Mouse (Mus musculus) embryonic facial prominence, embryonic 12.5 days (tissue): ENCODE results near the gene Fam189a2. TPM values are rescaled to one million over a fixed set of nuclear protein-coding genes. Genes with fewer than 3 reads are reported as not detected.

Source experiments
- ATAC-seq: fragments of 200-750 bp; cut with Nextera tagmentation; 2 replicates; pipeline ENCODE4 v1.8.0; 2017; ENCODE audit not compliant: insufficient number of reproducible peaks, insufficient read depth, low FRiP score, low TSS enrichment
- H3K27ac ChIP-seq: fragments of 300-500 bp; sonication (generic); 2 replicates; pipeline ENCODE4 v1.5.1; 2016; ENCODE audit warnings: mild to moderate bottlenecking
- H3K27me3 ChIP-seq: fragments of 300-500 bp; sonication (generic); 2 replicates; pipeline ENCODE4 v1.6.1; 2016; ENCODE audit warnings: mild to moderate bottlenecking, moderate library complexity
- H3K36me3 ChIP-seq: fragments of 300-500 bp; sonication (generic); 2 replicates; pipeline ENCODE4 v1.6.1; 2016; ENCODE audit warnings: mild to moderate bottlenecking
- H3K4me1 ChIP-seq: fragments of 300-500 bp; sonication (generic); 2 replicates; pipeline ENCODE4 v1.6.1; 2016
- H3K4me2 ChIP-seq: fragments of 300-500 bp; sonication (generic); replicated peaks from 2 replicates; pipeline ENCODE4 v1.6.1; 2016; ENCODE audit warnings: mild to moderate bottlenecking, moderate library complexity
- H3K4me3 ChIP-seq: fragments of 300-500 bp; sonication (generic); 2 replicates; pipeline ENCODE4 v1.5.1; 2016; ENCODE audit warnings: mild to moderate bottlenecking
- H3K9ac ChIP-seq: fragments of 300-500 bp; sonication (generic); 2 replicates; pipeline ENCODE4 v1.6.1; 2016; ENCODE audit warnings: mild to moderate bottlenecking, moderate library complexity
- H3K9me3 ChIP-seq: fragments of 300-500 bp; sonication (generic); 2 replicates; pipeline ENCODE4 v1.6.1; 2016; ENCODE audit warnings: mild to moderate bottlenecking, moderate library complexity
- WGBS: fragments of 180-500 bp; shearing (Covaris S2); methylation state at CpG from one replicate; pipeline ENCODE4 v1.1.7; 2016; 5-methylcytosine and 5-hydroxymethylcytosine counted together
- polyA plus RNA-seq: library from polyadenylated mRNA; unstranded; fragments of >200 nt; fragmentation: Nextera tagmentation; extraction: Ambion mirVana; gene quantifications from 2 replicates; pipeline ENCODE4 v1.2.1, GENCODE M21; 2016

The Fam189a2 gene
- polyA plus RNA-seq, 1 experiment from 2014 or later, result 0.55 TPM

- no peak overlapping the region for H3K4me2 ChIP-seq
- no peak overlapping the region for H3K27ac ChIP-seq
- H3K4me3 ChIP-seq, result no peak overlapping the region
- no peaks in the 10 kb centered on the region for H3K9me3 ChIP-seq
- WGBS, result 87% methylated on average over 2 of the region's 2 CpGs
- 0 out of 2 replicates have a peak, but pooled peaks cover 5% of the 10 kb centered on the region for H3K4me1 ChIP-seq
- no peaks in the 10 kb centered on the region for H3K27me3 ChIP-seq
- H3K9ac ChIP-seq, result no peak overlapping the region
- no peaks in the 10 kb centered on the region for H3K36me3 ChIP-seq
- no peak for ATAC-seq
Observed at GRCm38 (mm10) chr19:23968862-23969225, 62.0 kb downstream of the Fam189a2 start.

GRCm38 (mm10) chr19:23968125-23968861 lies 62.5 kb downstream of the Fam189a2 start:
- Histone ChIP-seq H3K9ac (no peak overlapping the region), H3K27ac (no peak overlapping the region), H3K4me1 (0 out of 2 replicates have a peak, but pooled peaks cover 5% of the 10 kb centered on the region), H3K27me3 (no peaks in the 10 kb centered on the region), H3K9me3 (no peaks in the 10 kb centered on the region), H3K4me2 (no peak overlapping the region), H3K4me3 (no peak overlapping the region), H3K36me3 (no peaks in the 10 kb centered on the region)
- no peak for ATAC-seq
- WGBS, result 44% methylated on average over 5 of the region's 5 CpGs

DNA sequence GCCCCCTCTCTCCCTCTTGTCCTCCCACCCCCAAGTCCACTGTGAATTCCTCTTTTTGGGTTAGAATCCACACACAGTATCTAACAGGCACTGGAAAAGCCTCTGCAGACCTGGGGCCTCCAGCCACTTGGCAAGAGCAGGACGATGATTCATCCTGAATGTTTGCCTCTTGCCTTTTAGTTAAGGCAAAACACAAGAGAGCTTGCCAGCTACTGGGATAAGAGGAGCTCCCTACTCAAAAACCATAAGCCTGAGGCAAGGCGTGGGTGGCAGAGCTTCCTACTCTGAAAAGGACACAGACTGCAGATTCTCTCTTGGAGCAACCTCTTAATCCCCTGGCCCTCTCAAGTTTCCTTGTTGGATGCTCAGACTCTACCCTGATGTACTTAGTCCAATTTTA lies 63.7 kb downstream of the Fam189a2 start:
- H3K27me3 ChIP-seq, result no peaks in the 10 kb centered on the region
- no peak overlapping the region for H3K4me3 ChIP-seq
- no peak overlapping the region for H3K9ac ChIP-seq
- ATAC-seq, result no peak
- no peaks in the 10 kb centered on the region for H3K4me1 ChIP-seq
- 50% methylated on average over 2 of the region's 2 CpGs for WGBS
- H3K4me2 ChIP-seq, result no peak overlapping the region
- no peak overlapping the region for H3K27ac ChIP-seq
- H3K9me3 ChIP-seq, result no peaks in the 10 kb centered on the region
- no peaks in the 10 kb centered on the region for H3K36me3 ChIP-seq

GRCm38 (mm10) chr19:23966376-23966775 lies 64.4 kb downstream of the Fam189a2 start:
- no peak overlapping the region for H3K4me2 ChIP-seq
- no peaks in the 10 kb centered on the region for H3K36me3 ChIP-seq
- H3K4me3 ChIP-seq, result no peak overlapping the region
- WGBS, result 90% methylated on average over 9 of the region's 9 CpGs
- H3K27ac ChIP-seq, result no peak overlapping the region
- no peaks in the 10 kb centered on the region for H3K4me1 ChIP-seq
- H3K9ac ChIP-seq, result no peak overlapping the region
- ATAC-seq, result no peak
- no peaks in the 10 kb centered on the region for H3K27me3 ChIP-seq
- H3K9me3 ChIP-seq, result no peaks in the 10 kb centered on the region

GRCm38 (mm10) chr19:23964401-23964910 lies 66.4 kb downstream of the Fam189a2 start:
- Histone ChIP-seq H3K4me3 (no peak overlapping the region), H3K4me2 (no peak overlapping the region), H3K36me3 (no peaks in the 10 kb centered on the region), H3K9me3 (no peaks in the 10 kb centered on the region), H3K27ac (no peak overlapping the region), H3K4me1 (0 out of 2 replicates have a peak, but pooled peaks cover 4% of the 10 kb centered on the region), H3K27me3 (no peaks in the 10 kb centered on the region), H3K9ac (no peak overlapping the region)
- ATAC-seq, result no peak
- 62% methylated on average over 10 of the region's 10 CpGs for WGBS

GRCm38 (mm10) chr19:23961516-23961915 lies 69.3 kb downstream of the Fam189a2 start:
- ATAC-seq, result no peak
- H3K36me3 ChIP-seq, result no peaks in the 10 kb centered on the region
- H3K4me3 ChIP-seq, result no peak overlapping the region
- H3K9ac ChIP-seq, result no peak overlapping the region
- H3K4me1 ChIP-seq, result 0 out of 2 replicates have a peak, but pooled peaks cover 4% of the 10 kb centered on the region
- no peak overlapping the region for H3K27ac ChIP-seq
- H3K9me3 ChIP-seq, result no peaks in the 10 kb centered on the region
- 1% methylated on average over 8 of the region's 8 CpGs for WGBS
- H3K27me3 ChIP-seq, result no peaks in the 10 kb centered on the region
- H3K4me2 ChIP-seq, result no peak overlapping the region

DNA sequence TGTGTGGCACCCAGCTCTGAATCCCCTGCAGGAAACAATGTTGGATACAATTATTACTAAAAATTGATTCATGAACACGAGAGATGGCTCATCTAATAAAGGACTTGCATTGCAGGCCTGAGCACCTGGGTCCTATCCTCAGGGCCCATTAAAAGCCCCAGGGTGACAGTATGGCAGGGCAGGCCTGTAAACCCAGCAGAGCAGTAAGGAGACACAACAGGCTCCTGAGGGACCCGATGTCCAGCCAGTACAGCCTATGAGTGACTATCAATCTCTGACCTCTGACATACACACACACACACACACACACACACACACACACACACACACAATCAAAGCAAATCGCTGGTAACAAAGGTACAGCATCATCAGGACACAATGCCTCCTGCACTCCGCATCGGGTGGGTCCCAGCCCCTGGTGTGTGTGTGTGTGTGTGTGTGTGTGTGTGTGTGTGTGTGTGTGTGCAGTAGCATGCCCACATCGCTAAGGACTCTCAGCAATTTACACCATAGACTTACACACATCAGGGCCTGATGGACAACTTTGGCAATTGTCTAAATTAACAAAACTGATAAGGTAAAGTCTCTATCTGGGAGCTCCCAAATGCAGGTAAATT lies 69.9 kb downstream of the Fam189a2 start:
- WGBS, result 73% methylated on average over 6 of the region's 6 CpGs
- 0 out of 2 replicates have a peak, but pooled peaks cover 4% of the 10 kb centered on the region for H3K4me1 ChIP-seq
- no peak overlapping the region for H3K4me2 ChIP-seq
- no peaks in the 10 kb centered on the region for H3K36me3 ChIP-seq
- no peak overlapping the region for H3K27ac ChIP-seq
- H3K4me3 ChIP-seq, result no peak overlapping the region
- no peaks in the 10 kb centered on the region for H3K9me3 ChIP-seq
- no peaks in the 10 kb centered on the region for H3K27me3 ChIP-seq
- no peak for ATAC-seq
- H3K9ac ChIP-seq, result no peak overlapping the region

DNA sequence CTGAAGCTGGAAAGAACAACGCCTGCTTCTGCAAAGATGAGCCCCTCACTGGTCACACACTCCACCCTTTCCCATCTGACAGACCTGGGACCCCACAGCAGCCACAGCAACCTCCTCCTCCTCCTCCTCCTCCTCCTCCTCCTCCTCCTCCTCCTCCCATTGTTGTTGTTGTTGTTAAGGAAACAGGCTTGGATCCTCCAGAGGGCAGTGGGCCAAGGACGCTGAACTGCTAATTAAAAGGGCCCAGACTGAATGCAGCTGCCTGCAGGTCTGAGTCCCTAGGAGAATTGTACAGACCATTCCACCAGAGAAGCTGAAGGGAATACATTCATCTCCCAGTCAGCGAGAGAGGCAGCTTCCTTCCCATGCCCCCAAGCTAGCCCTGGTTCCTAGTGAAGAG lies 70.5 kb downstream of the Fam189a2 start:
- Histone ChIP-seq H3K9ac (no peak overlapping the region), H3K27me3 (no peaks in the 10 kb centered on the region), H3K9me3 (no peaks in the 10 kb centered on the region), H3K4me2 (no peak overlapping the region), H3K36me3 (no peaks in the 10 kb centered on the region), H3K27ac (no peak overlapping the region), H3K4me3 (no peak overlapping the region), H3K4me1 (0 out of 2 replicates have a peak, but pooled peaks cover 4% of the 10 kb centered on the region)
- no peak for ATAC-seq
- WGBS, result 39% methylated on average over 3 of the region's 3 CpGs

DNA sequence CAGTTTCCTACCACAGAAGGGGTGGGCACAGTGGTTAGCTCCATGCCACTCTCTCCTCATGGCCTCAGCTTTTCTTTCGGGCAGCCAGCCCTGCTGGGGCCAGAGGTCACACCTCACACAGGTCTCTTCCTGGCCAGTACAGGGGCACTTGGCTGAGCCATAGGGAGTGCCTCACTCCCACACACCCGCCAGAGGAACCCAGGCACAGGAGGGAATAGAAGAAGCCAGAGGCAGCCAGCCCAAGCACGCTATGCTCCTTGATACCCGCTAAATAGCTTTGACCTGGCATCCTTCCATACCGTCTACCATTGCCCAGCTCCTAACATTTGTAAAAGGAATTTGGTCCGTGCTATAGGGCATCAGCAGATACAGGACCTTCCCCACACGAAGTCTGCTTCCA lies 70.9 kb downstream of the Fam189a2 start:
- ATAC-seq, result no peak
- no peaks in the 10 kb centered on the region for H3K9me3 ChIP-seq
- WGBS, result 62% methylated on average over 7 of the region's 7 CpGs
- no peak overlapping the region for H3K27ac ChIP-seq
- H3K9ac ChIP-seq, result no peak overlapping the region
- no peak overlapping the region for H3K4me2 ChIP-seq
- no peaks in the 10 kb centered on the region for H3K36me3 ChIP-seq
- no peak overlapping the region for H3K4me3 ChIP-seq
- no peaks in the 10 kb centered on the region for H3K27me3 ChIP-seq
- H3K4me1 ChIP-seq, result 0 out of 2 replicates have a peak, but pooled peaks cover 4% of the 10 kb centered on the region

DNA sequence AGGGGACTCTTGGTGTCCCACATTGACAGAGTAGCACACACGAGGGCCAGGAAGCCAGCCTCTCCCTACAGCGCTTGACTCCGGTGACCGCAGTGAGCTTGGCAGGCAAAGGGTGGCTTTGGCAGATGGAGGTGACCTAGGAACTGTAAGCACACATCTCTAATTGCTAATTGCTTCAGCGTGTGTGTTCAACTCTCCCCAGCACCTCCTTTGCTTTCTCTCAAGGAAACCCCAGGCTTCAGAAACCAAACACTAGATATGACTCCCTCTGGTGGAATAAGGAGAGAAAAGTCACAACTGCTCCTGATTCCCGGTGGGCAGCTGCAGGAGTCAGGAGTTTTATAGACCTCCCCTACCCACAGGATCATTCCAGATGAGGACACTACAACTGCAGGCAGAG lies 71.9 kb downstream of the Fam189a2 start:
- Histone ChIP-seq H3K4me2 (no peak overlapping the region), H3K9ac (no peak overlapping the region), H3K27ac (no peak overlapping the region), H3K36me3 (no peaks in the 10 kb centered on the region), H3K4me3 (no peak overlapping the region), H3K27me3 (no peaks in the 10 kb centered on the region), H3K4me1 (0 out of 2 replicates have a peak, but pooled peaks cover 4% of the 10 kb centered on the region), H3K9me3 (no peaks in the 10 kb centered on the region)
- ATAC-seq, result no peak
- 23% methylated on average over 6 of the region's 6 CpGs for WGBS

DNA sequence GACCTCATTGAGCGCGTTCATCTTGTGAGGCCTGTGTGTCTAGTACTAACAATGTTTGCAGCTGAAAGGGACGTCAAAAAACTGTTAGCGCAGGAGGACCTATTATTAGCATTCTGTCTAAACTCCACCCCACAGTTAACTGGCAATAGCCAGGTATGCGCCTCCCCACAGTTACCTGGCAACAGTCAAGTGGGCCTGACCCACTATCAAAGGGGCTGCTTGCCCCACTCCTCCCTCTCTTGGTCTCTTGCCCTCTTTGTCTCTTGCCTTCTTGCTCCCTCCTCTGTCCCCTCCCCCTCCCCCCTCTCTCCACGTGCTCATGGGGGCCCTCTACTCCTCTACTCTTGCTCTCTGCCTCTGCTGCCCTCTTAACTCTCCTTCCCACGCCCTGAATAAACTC lies 73.3 kb downstream of the Fam189a2 start:
- H3K27ac ChIP-seq, result no peak overlapping the region
- ATAC-seq, result no peak
- WGBS, result 80% methylated on average over 7 of the region's 7 CpGs
- no peaks in the 10 kb centered on the region for H3K36me3 ChIP-seq
- H3K9ac ChIP-seq, result no peak overlapping the region
- H3K4me2 ChIP-seq, result no peak overlapping the region
- no peaks in the 10 kb centered on the region for H3K9me3 ChIP-seq
- no peak overlapping the region for H3K4me3 ChIP-seq
- 0 out of 2 replicates have a peak, but pooled peaks cover 4% of the 10 kb centered on the region for H3K4me1 ChIP-seq
- H3K27me3 ChIP-seq, result no peaks in the 10 kb centered on the region
